Mouse (Mus musculus): ENCODE results near the gene Apol7a. TPM values are rescaled to one million over a fixed set of nuclear protein-coding genes. Genes with fewer than 3 reads are reported as not detected.
"Not testable (repeated sequence)": the region's sequence is repeated elsewhere in the genome, so short reads cannot be mapped to it uniquely, and the experiment has no call there.

The Apol7a gene
- polyA plus RNA-seq, 1 experiment from 2014 or later: 0.13 TPM

DNA sequence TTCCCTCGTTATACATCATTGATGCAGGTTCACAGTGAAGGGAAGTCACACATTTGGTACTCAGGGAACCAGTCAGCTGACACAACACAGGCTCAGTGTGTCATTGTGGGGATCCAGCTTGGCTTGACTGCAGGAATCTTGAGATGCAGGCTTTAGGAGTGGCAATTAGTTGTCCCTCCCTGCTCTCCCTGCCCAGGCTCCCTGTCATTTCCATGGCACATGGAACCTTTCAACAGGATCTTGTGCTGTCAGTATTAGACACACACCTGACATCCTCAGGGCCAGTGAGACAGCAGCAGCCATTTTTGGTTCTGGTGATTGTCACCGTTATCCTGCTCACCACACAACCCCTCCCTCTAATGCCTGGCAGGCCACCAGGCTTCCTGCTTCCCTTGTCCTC is 16.7 kb upstream of the Apol7a start:
- 49% methylated on average over 2 of the region's 2 CpGs for WGBS (ENCODE audit: insufficient replicate concordance)
- not testable (repeated sequence) for H3K9ac ChIP-seq (ENCODE audit: low read depth, low read length); ATAC-seq (replicated peaks; ENCODE audit: insufficient number of reproducible peaks, low FRiP score, low TSS enrichment)

DNA sequence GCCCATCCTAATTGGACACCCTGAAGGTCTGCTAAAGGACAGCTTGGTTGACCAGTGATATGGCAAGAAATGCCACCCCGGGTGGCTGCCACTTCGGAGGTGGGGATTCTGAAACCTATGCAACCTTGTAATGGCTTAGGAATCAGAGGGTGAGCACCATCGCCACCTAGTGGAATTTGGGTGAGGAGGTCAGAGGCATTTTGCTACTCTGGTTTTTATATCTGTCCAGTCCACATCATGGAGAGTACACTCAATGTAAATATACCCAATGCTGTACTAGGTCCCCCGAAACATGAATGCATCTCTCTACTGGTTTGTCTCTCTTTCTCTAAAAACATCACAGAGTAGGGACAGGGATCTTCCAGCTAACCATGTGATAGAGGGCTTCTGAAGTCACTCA is 13.8 kb upstream of the Apol7a start:
- ATAC-seq (replicated peaks; ENCODE audit: insufficient number of reproducible peaks, low FRiP score, low TSS enrichment); H3K27me3 ChIP-seq (ENCODE audit: control insufficient read depth, insufficient read depth, low read length); H3K27ac ChIP-seq (ENCODE audit: low read depth, low read length); H3K9ac ChIP-seq (ENCODE audit: low read depth, low read length); H3K4me3 ChIP-seq (ENCODE audit: low read depth, low read length); H3K4me1 ChIP-seq (ENCODE audit: control insufficient read depth, insufficient read depth, low read length); H3K4me2 ChIP-seq; H3K9me3 ChIP-seq (replicated peaks; ENCODE audit: control insufficient read depth, low read length); H3K36me3 ChIP-seq (ENCODE audit: control insufficient read depth, insufficient read depth, low read length): not testable (repeated sequence)
- 28% methylated on average over 4 of the region's 4 CpGs for WGBS (ENCODE audit: insufficient replicate concordance)

More for the DNA sequence above, 16.7 kb upstream of the Apol7a start:
- not testable (repeated sequence) for H3K4me1 ChIP-seq (ENCODE audit: control insufficient read depth, insufficient read depth, low read length); H3K27ac ChIP-seq (ENCODE audit: low read depth, low read length); H3K9me3 ChIP-seq (replicated peaks; ENCODE audit: control insufficient read depth, low read length); H3K27me3 ChIP-seq (ENCODE audit: control insufficient read depth, insufficient read depth, low read length); H3K4me3 ChIP-seq (ENCODE audit: low read depth, low read length); H3K36me3 ChIP-seq (ENCODE audit: control insufficient read depth, insufficient read depth, low read length); H3K4me2 ChIP-seq

DNA sequence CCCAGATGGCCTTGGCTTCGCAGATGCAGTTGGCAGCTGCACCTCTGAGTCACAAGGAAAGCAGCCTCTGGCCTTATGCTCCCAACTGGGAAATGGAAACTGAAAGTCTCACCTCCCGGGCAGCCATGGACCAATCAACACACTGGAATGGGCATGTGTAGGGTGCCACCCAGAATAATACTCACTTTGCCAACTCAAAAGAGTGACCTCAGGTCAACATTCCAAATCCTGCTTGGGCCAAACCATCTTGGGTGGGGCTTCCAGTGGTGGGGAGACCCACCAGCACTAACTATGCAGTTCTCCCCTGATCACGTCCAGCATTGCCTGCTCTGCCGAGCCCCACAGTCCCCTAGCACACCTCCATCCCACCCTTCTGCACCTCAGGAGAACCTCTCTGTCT is 12.1 kb upstream of the Apol7a start, which contains the start of gene Apol9a:
TSS of gene Apol9a (minus strand) at position 101 of the 400 bp plus-strand sequence.
- not testable (repeated sequence) for H3K27me3 ChIP-seq (ENCODE audit: control insufficient read depth, insufficient read depth, low read length); H3K4me2 ChIP-seq; H3K36me3 ChIP-seq (ENCODE audit: control insufficient read depth, insufficient read depth, low read length); H3K4me1 ChIP-seq (ENCODE audit: control insufficient read depth, insufficient read depth, low read length); H3K9ac ChIP-seq (ENCODE audit: low read depth, low read length); ATAC-seq (replicated peaks; ENCODE audit: insufficient number of reproducible peaks, low FRiP score, low TSS enrichment); H3K9me3 ChIP-seq (replicated peaks; ENCODE audit: control insufficient read depth, low read length); H3K4me3 ChIP-seq (ENCODE audit: low read depth, low read length); H3K27ac ChIP-seq (ENCODE audit: low read depth, low read length)
- WGBS (ENCODE audit: insufficient replicate concordance): no CpG with 5 or more reads among the region's 4 CpGs

DNA sequence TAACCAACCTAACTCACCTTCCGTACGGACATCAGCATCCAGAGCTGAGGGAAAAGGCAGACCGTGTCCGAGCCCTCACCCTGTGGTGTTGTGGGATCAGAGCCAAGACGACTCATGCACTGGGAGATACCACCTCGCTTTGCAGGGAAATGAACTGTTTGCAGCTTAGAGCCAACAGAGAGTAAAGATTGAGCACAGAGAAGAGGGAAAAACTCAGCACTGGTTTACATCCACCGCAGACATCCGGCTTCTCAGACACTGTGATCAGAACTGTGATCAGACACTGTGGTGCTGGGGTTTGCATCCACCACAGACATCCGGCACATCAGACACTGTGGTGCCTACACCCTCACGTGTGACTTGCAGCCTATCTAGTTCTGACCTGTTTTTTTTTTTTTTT is 7.5 kb upstream of the Apol7a start:
- H3K4me2 ChIP-seq; H3K9me3 ChIP-seq (replicated peaks; ENCODE audit: control insufficient read depth, low read length); H3K27me3 ChIP-seq (ENCODE audit: control insufficient read depth, insufficient read depth, low read length); H3K27ac ChIP-seq (ENCODE audit: low read depth, low read length); ATAC-seq (replicated peaks; ENCODE audit: insufficient number of reproducible peaks, low FRiP score, low TSS enrichment); H3K4me3 ChIP-seq (ENCODE audit: low read depth, low read length); H3K36me3 ChIP-seq (ENCODE audit: control insufficient read depth, insufficient read depth, low read length); H3K9ac ChIP-seq (ENCODE audit: low read depth, low read length); H3K4me1 ChIP-seq (ENCODE audit: control insufficient read depth, insufficient read depth, low read length): not testable (repeated sequence)
- WGBS (ENCODE audit: insufficient replicate concordance): 54% methylated on average over 10 of the region's 10 CpGs

DNA sequence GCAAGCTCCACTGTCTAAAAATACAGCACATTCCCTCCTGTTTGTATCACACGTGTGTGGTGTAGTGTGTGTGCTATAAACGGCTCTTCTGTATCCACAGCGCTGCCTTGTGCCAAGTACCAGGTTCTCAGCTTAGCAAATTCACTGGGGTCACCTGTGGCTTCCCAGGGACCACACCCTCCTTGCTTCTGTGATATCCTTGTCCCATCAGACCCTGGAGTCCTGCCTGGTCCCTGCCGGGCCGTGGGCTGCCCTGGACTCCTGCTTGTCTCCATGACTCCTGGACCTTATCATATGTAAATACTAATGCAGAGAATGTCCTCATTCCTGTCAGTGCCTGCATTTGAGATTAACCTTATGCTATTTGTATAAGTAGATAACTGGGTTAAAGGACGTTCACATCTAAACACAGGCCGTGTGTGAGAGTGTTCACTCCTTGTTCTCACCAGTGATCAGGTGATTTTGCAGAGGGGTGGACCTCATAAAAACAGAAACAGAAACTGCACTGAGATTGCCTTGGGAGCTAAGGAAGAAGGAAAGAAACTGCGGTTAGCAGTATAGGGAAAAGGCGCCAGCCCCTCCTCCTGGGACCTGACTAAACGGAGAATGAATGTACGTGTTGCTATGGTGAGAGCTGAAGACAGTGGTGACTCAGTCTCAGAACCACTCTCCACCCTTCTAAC is 1.3 kb downstream of the Apol7a start:
- H3K9me3 ChIP-seq (replicated peaks; ENCODE audit: control insufficient read depth, low read length); H3K27ac ChIP-seq (ENCODE audit: low read depth, low read length); H3K4me3 ChIP-seq (ENCODE audit: low read depth, low read length); H3K36me3 ChIP-seq (ENCODE audit: control insufficient read depth, insufficient read depth, low read length); H3K27me3 ChIP-seq (ENCODE audit: control insufficient read depth, insufficient read depth, low read length); H3K9ac ChIP-seq (ENCODE audit: low read depth, low read length); H3K4me2 ChIP-seq; H3K4me1 ChIP-seq (ENCODE audit: control insufficient read depth, insufficient read depth, low read length): not testable (repeated sequence)
- 30% methylated on average over 11 of the region's 11 CpGs for whole genome bisulfite sequencing (ENCODE audit: insufficient replicate concordance)
- ATAC-seq (replicated peaks; ENCODE audit: insufficient number of reproducible peaks, low FRiP score, low TSS enrichment): peak; percentile 61

DNA sequence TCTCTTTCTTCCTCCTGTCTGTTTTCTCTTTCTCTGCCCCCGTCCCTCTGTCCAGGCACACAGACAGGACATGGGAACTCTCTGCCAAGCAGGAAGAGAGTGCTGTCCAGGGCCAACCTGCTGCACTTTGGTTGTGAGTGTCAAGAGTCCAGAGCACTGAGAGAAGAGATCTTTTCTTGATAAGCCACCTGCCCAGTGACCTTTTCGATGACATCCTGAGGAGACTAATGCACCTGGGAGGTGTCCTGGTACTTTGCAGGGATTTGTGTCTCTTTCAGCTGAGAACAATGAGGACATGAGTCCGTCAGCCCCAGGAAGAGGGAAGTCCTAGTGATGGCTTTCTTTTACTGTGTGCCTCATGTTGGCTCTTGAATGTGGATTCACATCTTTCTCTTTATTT is 5.1 kb downstream of the Apol7a start:
- H3K27ac ChIP-seq (ENCODE audit: low read depth, low read length); H3K9ac ChIP-seq (ENCODE audit: low read depth, low read length); H3K27me3 ChIP-seq (ENCODE audit: control insufficient read depth, insufficient read depth, low read length); H3K9me3 ChIP-seq (replicated peaks; ENCODE audit: control insufficient read depth, low read length); ATAC-seq (replicated peaks; ENCODE audit: insufficient number of reproducible peaks, low FRiP score, low TSS enrichment); H3K4me1 ChIP-seq (ENCODE audit: control insufficient read depth, insufficient read depth, low read length); H3K36me3 ChIP-seq (ENCODE audit: control insufficient read depth, insufficient read depth, low read length); H3K4me3 ChIP-seq (ENCODE audit: low read depth, low read length); H3K4me2 ChIP-seq: not testable (repeated sequence)
- 55% methylated on average over 3 of the region's 3 CpGs for WGBS (ENCODE audit: insufficient replicate concordance)

DNA sequence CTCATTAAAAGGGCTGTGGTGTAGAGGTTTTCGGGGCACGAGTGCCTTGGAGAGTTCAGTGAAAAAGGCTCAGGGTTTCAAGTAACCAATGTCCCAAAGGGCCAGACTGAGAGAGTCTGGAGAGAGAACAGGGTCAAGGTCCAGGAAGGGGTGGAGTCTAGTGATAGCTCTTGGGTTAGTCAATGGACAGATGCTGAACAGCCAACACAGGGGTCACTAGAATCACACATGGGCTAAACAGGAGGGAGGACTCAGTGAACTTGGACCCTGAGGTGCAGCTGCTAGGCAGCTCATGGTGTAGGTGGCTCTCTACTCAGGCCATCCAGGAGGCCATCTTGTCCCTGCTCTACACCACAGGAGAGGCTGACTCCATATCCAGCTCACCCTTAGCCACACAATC is 11.4 kb downstream of the Apol7a start:
- Histone ChIP-seq H3K4me2 (no peak overlapping the region), H3K4me3 (ENCODE audit: low read depth, low read length) (no peak overlapping the region), H3K4me1 (ENCODE audit: control insufficient read depth, insufficient read depth, low read length) (no peaks in the 10 kb centered on the region), H3K27ac (ENCODE audit: low read depth, low read length) (no peak overlapping the region), H3K27me3 (ENCODE audit: control insufficient read depth, insufficient read depth, low read length) (peaks cover 3% of the 10 kb centered on the region), H3K9me3 (replicated peaks; ENCODE audit: control insufficient read depth, low read length) (no peaks in the 10 kb centered on the region), H3K36me3 (ENCODE audit: control insufficient read depth, insufficient read depth, low read length) (no peaks in the 10 kb centered on the region), H3K9ac (ENCODE audit: low read depth, low read length) (no peak overlapping the region)
- ATAC-seq (replicated peaks; ENCODE audit: insufficient number of reproducible peaks, low FRiP score, low TSS enrichment): no peak
- 84% methylated on average over 2 of the region's 2 CpGs for WGBS (ENCODE audit: insufficient replicate concordance)

DNA sequence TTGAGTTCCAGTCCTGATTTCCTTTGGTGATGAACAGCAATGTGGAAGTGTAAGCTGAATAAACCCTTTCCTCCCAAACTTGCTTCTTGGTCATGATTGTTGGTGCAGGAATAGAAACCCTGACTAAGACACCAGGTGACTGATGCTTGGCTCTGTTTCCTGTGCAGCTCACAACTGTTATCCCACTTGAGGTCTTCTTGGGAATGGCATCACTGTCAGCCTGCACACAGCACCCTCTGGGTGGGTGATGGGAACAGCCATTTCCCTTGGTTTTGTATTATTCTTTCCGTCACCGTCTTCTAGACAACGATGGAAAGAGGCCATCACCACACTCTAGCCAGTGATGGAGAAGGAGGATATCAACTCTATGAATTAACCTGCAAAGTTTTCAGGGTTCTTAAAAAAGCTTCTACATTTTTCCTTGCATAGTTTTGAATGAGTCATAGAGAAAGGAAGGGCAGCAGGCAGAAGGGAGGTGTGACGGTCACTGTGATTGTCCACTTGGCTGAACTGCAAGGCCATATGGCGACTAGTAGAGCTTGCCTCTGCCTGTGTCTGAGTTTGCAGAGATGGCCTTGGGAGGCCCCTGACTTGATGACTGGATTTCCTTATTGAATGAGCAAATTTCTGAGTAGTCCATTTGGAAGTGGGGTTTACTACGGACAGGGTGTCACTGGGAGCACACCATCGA is 14.4 kb downstream of the Apol7a start:
- Histone ChIP-seq H3K4me3 (ENCODE audit: low read depth, low read length) (no peak overlapping the region), H3K4me2 (no peak overlapping the region), H3K4me1 (ENCODE audit: control insufficient read depth, insufficient read depth, low read length) (no peaks in the 10 kb centered on the region), H3K9me3 (replicated peaks; ENCODE audit: control insufficient read depth, low read length) (no peaks in the 10 kb centered on the region), H3K27me3 (ENCODE audit: control insufficient read depth, insufficient read depth, low read length) (peaks cover 3% of the 10 kb centered on the region; the same call in 1 of the 2 replicates), H3K9ac (ENCODE audit: low read depth, low read length) (no peak overlapping the region), H3K36me3 (ENCODE audit: control insufficient read depth, insufficient read depth, low read length) (no peaks in the 10 kb centered on the region), H3K27ac (ENCODE audit: low read depth, low read length) (no peak overlapping the region)
- WGBS (ENCODE audit: insufficient replicate concordance): 76% methylated on average over 7 of the region's 7 CpGs
- no peak for ATAC-seq (replicated peaks; ENCODE audit: insufficient number of reproducible peaks, low FRiP score, low TSS enrichment)

DNA sequence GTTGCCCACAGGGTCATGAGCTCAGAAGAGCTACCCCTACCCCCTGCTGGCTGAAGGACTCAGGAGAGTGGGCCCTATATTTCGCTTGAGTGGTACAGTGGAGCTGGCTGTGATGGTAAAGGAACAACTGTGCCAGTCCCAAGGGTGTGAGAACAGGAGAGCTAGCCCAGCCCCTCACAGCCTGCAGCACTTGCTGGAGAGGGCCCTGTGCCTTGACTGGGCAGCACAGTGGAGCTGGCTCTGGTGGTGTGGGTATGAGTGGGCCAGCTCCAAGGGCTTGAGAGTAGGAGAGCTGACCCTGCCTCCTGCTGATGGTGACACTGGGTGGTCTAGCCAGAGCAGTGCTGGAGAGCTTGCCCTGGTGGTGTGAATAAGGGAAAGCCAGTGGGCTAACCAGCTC is 16.0 kb downstream of the Apol7a start:
- no peak overlapping the region for H3K4me2 ChIP-seq
- no peak for ATAC-seq (replicated peaks; ENCODE audit: insufficient number of reproducible peaks, low FRiP score, low TSS enrichment)
- no peaks in the 10 kb centered on the region for H3K4me1 ChIP-seq (ENCODE audit: control insufficient read depth, insufficient read depth, low read length)
- H3K27ac ChIP-seq (ENCODE audit: low read depth, low read length): no peak overlapping the region
- whole genome bisulfite sequencing (ENCODE audit: insufficient replicate concordance): 60% methylated on average over 1 of the region's 1 CpGs
- H3K4me3 ChIP-seq (ENCODE audit: low read depth, low read length): no peak overlapping the region
- peaks cover 3% of the 10 kb centered on the region; the same call in 1 of the 2 replicates for H3K27me3 ChIP-seq (ENCODE audit: control insufficient read depth, insufficient read depth, low read length)
- H3K9me3 ChIP-seq (replicated peaks; ENCODE audit: control insufficient read depth, low read length): no peaks in the 10 kb centered on the region
- no peaks in the 10 kb centered on the region for H3K36me3 ChIP-seq (ENCODE audit: control insufficient read depth, insufficient read depth, low read length)
- H3K9ac ChIP-seq (ENCODE audit: low read depth, low read length): no peak overlapping the region
